Mouse (Mus musculus) kidney, adult 11 months (tissue): Measurements from ENCODE around the gene Klhdc4.
A peak's percentile ranks its signal among the peaks of the same experiment; 100 is the strongest.

Experiments
- DNase-seq: peaks from one replicate; pipeline ENCODE4 v3.0.0; 2022

The Klhdc4 gene

DNA sequence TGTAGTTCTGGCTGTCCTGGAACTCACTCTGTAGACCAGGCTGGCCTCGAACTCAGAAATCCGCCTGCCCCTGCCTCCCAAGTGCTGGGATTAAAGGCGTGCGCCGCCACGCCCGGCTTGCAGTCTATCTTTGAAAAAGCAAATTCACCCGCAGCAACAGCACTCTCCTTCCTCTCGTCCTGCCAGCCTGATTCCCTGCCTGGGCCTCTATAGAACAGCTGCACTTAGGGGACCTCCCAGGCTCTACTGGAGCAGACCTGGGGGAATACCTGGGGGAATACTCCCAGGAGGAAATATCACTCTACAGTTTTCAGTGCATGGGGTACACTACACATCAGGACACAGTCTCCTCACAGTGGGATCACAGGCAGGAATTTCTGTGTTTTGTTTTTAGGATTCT, 19.9 kb upstream of the Klhdc4 start:
- DNase-seq: no peak

DNA sequence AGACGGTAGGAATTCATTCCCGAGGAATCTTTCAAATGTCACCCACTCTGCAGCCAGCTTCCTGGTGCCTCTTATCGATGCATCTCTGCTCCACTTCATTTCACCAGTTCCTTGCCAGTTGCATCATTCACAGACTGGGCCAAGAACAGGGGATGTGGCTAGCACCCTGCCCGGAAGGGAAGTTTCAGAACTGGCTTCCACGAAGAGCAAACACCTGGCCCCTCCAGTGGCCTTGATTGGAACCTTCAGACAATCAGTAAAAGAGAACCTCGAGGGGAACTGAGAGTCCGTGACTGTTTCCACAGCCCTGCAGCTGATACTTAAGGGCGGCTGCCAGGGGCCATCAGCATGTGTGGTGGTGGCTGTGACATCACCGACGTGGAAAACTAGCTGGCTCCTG, 19.1 kb upstream of the Klhdc4 start:
- DNase-seq: no peak

DNA sequence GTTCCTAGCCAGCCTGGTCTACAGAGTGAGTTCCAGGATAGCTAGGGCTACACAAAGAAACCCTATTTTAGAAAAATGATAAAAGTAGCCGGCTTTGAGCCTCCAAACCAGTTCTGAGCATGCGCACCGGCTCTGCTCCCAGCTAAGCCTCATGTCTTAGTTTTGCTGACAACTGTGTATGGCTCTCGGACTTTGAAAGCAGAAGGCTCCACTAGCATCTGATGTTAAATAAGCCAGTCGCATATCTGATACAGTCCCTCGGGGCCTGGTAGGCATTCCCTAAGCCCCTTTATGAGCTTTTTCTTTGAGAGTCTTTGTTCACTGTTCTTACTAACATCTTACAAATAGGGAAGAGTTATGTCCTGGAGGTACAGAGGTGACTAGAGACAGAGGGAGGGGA, 18.6 kb upstream of the Klhdc4 start:
- DNase-seq: no peak

DNA sequence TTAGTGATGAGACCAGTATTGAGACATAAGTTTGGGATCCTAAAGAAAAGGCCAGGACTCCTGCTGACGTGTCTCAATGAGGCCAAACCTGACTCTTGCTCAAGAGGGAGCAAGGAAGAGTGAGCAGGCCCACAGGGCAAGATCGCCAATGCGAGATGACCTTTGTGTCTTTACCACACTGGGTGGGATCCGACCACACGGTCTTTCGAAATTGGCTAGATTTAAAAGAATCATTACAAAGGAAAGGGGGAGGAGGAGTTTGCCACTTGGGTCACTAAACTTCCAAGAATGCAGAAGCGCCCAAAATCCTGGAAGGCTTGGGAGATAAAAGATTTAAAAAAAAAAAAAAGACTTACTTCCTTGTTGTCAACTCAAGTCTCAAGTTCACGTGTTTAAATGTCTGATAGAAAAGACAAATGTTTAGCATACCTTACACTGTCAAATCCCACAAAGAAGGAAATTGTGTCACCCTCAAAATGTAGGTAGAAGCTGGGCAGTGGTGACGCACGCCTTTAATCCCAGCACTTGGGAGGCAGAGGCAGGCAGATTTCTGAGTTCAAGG, 18.0 kb upstream of the Klhdc4 start:
- DNase-seq: no peak

DNA sequence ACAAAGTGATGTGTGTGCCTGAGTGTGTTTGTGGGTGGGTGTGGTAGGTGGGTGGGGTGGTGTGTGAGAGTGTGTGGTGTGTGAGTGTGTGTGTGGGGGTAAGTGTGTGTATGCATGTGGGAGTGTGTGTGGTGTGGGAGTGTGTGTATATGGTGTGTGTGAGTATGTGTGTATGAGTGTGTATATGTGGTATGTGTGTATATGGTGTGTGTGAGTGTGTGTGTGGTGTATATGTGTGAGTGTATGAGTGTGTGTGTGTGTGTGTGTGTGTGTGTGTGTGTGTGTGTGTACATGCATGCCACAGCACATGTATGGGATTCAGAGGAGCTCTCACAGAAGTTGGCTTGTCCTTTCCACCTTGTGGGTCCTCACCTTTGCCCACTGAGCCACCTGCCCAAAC, 17.4 kb upstream of the Klhdc4 start:
- DNase-seq: no peak

DNA sequence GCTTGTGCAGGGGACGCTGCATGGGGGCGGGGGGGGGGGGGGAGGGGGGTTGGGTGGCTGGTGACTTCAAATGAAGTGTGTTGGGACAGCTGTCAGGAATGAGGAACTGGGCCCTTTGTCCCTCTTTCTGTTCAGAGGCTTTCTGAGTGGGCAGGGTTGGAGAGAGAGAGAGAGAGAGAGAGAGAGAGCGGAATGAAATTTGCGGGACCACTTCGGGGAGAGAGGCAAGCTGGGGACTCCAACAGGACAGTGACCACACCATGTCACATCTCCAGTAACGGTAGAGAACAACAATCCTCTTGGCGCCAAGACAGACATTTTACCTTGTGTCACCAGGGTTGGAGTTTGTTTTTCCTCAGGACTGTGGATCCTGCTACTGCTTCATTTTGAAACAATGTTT, 15.4 kb upstream of the Klhdc4 start:
- no peak for DNase-seq

DNA sequence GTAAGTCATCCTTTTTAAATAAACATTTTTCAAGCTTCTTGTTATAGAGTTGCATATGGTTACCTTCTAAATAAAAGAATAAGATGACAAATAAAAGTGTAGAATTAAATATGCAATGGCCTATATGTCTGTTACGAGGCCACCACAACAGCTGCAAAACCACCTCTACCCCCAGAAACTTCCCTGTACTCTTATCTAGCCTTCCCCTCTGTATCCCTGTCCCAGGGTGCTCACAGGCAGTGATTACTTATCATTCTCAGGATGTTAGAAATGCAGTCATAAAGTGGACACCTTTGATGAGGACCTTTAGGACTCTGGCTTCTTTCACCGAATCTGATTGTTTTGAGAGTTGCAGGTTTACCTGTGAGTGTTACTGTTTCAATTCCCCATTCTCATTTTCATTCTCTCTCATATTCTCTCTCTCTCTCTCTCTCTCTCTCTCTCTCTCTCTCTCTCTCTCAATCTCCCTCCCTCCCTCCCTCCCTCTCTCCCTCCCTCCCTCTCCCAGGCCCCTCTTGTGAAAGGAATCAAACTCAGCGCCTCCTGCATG, 13.9 kb upstream of the Klhdc4 start:
- no peak for DNase-seq

DNA sequence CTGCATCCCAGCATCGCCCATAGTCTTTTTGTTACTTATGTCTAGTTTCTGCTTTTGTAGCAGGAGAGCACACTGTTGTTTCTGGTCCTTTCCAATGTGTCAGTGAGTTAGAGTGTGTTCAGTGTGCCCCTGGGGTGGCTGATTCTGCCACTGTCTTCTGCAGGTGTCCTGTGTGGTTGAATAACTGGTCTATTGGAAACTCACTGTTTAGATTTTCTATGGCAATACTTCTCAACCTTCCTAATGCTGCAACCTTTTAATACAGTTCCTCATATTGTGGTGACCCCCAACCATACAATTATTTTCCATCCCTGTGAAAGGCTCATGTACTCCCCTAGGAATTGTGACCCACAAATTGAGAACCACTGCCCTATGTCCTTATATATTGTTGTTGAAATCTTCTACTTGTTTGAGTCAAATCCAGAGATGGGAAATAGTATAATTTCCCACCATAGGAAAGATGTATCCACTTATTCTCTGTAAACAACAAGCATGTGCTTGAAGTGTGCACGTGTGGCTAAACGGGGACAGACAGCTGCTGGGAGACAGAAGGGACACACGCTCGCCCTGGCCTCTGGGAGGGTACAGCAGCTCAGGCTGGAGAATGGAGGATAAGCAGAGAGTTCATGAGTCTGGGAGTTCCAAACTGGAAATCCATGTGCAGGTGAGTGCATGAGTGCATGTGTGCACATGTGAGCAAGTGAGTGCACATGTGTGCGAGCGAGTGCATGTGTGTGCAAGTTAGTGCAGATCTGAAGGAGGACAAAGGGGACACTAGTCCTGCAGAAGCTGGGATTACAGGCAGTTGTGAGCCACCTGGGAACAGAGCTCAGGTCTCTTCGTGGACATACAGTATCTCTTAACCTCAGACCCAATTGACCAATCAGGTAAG, 12.9 kb upstream of the Klhdc4 start:
- DNase-seq: no peak

DNA sequence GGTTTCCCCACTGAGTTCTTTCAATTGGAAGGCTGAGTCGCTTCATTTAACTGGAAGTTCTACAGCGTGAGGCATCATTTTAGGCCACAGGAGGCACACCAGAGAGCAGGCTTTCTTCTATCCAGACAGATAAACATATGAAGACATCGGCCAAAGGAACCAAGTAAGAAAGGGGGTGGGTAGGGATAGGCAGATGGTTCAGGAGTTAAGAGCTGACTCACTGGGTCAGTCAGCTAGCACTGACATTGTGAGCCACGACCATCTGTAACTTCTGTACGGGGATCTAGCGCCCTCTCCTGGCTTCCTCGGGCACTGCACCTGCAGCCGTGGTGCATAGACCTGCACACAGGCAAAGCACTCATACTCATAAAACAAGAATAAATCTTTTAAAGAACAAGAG, 11.9 kb upstream of the Klhdc4 start:
- DNase-seq: peak; percentile 15

DNA sequence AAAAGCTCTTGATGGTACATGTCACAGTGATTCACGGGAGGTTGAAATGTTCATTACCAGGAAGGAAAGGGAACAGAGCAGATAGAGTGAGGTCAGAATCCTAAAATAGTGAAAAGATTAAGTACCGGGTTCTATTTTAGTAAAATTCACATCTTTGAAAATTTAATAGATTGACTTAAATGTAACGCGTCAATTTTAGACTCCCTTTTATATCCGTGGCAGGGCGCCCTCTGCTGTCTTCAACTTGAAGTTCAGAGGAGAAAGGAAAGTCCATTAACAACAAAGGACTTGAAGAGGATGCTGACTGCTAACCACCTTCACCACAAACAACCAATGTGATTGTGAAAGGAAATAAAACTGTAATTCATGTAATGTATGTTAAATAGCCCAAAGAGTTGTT, 3.1 kb upstream of the Klhdc4 start:
- DNase-seq: peak; percentile 43

DNA sequence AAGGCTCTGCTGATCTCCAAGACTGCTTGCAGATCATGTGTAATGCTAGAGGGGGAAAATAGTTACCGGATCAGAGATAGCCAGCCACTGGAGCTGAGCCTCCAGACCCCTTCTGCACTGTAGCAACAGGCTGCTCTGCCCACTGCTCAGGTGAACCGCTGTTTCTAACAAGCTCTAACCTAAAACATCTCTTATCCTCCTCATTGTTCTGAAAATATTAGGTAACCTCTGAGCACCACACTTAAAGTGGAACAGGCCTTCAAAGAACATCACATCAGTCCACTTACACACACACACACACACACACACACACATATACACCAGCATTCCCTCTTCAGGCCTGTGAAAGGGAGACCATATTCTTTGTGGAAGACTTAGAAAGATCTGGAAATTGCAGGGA, 2.7 kb upstream of the Klhdc4 start:
- DNase-seq: no peak

DNA sequence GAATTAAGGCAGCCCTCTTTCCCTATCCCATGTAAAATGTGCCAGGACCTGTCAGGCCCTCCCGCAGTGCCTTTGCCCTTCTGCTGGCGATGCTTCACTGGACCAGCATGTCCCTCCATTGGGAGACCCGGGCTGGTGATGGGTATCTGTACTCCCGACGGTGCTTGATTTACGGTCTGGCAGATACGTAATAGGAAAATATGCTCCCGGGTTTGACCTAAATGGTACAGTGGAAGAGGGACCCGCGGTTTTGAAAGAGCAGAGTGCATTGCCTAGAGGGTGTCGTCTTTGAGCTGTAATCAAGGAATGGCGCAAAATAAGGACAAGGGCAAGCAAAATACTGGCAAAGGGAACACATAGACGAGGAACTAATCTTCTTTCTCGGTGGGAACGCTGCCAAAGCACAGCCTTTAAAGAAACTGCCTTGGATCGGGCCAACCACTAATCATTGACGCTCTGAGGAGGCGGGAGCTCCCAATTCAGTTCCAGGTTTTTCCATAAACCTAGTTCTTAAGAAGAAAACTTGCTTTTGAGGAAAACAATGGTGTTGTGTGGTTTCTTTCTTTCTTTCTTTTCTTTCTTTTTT, 501 bp upstream of the Klhdc4 start:
- DNase-seq: no peak

DNA sequence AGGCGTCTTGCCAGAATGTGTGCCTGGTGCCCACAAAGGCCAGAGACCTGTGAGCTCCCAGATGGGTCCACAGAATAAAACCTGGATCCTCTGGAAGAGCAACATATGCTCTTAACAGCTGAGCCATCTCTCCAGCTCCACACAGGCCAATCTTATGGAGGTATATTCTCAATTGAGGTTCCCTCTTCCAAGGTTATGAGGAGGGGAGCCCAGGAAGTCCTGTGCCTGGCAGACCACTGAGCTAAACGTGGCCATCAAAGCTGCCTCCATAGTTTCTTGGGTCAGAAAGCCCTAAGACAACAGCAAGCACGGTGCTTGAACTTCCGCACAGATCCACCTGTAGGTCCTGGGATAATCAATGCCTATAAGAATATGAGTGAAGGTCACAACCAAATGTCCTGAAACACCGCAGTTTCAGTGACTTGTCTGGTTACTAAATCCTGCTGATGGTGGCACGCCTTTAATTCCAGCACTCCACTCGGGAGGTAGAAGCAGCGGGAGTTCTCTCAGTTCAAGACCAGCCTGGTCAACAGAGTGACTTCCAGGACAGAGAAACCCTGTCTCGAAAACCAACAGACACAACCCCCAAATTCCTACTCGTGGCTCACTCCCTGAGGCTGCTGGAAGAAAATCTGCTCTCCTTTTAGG, 869 bp downstream of the Klhdc4 start:
- no peak for DNase-seq

DNA sequence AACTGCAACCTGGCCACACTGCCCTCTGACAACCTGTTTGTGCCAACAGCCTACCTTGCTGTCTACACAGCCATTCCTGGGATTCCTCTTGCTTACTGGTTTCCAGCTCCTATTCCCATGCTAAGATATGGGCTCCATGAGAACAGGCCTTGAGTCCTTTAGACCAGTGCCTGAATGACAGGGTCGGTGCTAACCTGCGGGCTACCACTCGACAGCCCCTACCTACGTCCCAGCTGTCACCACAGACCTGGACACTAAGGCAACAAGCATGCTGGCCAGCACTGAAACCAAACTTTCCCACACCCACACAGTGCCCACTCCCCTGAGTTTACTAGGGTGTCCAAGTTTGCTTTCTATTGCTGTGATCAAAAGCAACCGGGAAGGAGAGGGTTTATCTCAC, 1.6 kb downstream of the Klhdc4 start:
- no peak for DNase-seq

DNA sequence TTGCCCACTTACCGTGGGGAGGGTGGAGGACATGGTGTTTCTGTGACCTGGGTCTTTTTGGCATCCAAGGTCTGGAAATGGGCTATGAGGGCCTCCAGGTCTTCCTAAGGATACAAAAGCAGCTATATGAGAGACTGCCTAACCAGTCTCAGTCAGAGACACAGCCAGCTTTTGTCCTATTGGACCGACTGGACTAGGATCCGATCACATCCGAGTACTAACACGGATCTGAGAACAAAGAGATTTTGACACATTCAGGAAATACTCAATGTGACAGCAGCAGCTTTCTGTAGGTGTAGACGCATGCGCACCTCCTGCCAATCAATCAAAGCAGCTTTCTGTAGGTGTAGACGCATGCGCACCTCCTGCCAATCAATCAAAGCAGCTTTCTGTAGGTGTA, 7.6 kb downstream of the Klhdc4 start:
- DNase-seq: no peak

DNA sequence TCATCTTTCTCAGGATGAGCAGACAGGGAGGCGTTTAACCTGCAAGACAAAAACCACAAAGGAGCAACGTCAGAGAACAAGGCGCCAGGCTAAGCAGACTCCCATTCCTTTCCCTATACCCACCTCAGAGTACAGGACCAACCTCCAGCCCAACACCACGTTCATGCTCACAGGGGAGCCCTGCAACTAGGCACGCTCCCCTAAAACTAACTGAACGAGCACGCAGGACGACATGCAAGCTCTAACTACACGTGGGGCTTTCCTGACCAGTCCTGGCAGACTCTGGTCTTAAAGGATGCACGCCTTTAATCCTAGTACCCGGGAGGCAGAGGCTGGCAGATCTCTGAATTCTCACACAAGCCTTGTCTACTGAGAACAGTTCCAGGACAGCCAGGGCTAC, 8.0 kb downstream of the Klhdc4 start:
- DNase-seq: no peak

DNA sequence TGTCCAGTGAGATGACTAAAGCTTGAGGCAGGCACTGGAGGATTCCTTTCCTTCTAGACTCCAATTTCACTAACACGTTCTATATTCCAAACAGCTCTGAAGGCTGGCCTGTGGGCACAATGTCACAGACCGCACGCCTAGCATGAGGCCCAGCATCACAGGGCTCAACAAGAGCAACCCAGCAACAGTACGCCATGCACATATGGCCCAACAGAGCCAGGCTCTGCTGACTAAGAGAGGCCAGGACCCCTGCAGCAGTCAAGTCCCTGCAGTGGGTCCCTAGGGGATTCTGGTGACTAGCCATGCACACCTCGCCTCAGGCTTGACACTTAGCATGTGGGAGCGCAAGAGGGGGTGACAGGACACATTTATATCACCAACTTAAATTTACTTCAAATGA, 8.5 kb downstream of the Klhdc4 start:
- no peak for DNase-seq

DNA sequence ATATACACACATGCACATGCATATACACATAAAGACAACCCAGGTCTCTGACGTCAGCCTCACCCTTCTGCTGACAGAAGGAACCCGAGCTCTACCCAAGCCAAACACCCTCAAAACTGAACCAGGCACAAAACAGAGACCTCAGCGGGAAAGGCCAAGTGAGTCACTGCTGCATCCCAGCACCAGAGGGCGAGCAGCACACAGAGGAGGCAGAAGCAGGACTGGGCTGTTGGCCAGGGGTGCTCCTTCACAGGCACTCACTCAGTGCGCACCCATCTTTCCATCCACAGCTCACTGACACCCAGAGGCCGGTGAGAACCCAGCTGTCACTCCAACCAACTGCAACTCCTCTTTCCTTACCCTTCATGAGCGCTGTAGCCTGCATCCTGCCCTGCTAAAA, 11.1 kb downstream of the Klhdc4 start:
- no peak for DNase-seq

DNA sequence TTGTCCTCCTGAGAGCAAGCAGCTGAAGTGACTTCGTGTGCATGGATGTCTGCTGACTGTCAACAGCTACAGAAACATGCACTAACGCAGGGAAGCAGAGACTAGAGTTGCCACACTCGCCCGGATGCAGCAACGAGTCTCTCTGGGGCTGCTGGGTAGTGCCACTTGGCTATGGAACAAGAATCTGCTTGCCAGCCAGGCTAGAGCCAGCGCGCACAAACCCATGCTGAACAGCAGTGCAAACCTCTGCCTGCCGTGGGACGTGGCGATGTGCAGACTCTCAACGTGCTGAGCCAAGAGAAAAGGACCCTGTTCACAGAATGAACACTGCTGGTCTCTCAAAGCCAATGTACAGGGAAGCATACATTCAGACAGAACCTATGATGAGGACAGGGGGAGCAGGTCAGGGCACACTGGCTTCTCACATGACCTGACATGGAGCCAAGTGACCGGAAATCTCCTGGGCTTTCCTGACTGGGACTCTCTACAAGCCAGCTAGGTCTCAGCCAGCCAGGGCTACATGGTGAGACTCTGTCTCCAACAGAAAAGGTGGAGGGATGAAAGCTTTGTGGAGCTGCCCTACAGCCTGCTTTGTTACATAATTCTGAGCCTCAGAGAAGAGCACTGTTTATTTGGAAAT, 17.3 kb downstream of the Klhdc4 start:
- DNase-seq: no peak

DNA sequence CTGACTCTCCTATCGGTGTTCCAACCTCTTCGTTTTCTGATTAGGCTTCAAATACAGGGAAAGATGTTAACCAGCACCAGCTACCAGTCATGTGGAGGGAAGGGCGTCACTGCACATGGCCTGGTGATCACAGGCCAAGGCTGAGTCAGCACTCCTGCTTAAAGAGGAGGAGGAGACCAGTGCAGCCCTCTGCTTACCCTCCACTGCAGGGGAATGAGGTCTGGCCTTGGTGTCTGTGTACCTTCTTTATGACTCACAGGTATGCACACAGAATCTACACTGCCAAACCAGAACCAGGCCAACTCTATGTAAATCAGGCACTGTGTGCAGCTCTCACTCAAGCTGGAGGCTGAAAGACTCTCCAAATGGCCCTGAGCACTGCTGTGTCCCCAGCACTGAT, 17.9 kb downstream of the Klhdc4 start:
- DNase-seq: no peak

DNA sequence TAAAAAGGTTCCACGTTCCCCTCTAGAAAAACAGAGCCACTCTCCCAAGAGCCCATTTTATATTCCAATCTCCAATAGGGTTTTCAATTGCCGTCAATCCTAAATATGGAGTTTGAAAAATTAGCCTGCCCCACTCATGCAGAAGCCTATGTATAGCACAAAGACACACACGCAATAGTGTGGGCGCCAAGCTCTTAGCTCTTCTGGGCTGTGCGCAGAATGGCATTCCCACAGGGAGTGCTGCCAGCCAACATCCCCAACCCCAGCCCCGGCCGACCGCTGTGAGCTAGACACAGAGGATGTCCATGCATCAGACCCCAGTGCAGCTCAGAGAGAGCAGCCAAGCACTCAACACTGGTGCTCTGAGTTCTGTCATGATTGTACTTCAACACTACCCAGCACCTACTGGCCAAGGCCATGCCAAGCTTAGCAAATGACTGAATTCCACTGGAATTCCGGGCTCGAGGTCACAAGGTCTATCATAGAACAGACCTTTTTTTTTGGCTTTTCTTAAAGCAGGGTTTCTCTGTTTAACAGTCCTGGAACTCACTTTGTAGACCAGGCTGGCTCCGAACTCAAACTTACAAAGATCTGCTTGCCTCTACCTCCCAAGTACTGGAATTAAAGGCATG, 19.7 kb downstream of the Klhdc4 start:
- no peak for DNase-seq

DNA sequence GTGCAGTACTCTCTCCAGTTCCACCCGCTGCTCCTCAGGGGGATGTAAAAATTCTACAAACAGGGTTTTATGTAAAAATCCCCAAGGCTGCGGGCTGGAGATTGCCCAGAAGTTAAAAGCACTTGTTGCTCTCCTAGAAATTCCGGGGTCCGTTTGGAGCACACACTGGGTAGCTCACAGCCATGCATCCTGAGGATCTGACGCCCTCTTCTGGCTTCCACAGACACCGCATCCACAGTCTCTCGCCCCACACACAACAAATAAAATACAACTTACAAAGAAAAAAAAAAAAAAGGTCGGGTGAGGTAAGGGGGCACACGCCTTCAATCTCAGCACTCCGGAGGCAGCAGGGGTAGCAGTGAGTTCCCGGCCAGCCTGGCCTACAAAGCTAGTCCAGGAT, 21.3 kb downstream of the Klhdc4 start:
- DNase-seq: no peak

DNA sequence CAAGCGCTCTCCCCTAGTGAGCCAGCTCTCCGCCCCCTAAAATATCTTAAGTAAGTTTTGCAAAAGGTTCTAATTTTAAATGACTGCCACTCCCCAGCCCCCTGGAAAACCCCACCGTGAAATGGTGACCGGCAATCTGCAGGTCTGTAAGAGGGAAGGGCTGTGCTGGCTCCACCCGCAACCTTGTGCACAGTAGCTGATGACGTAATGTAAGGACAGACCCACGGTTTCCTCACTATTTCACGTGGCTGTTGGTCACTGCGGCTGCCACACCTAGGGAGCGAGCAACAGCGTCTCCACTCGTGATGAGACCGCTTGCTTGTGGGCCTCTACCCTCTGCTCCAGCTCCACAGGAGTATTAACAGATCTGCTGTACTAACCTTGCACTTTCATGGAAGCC, 23.2 kb downstream of the Klhdc4 start:
- no peak for DNase-seq
